Mouse (Mus musculus): ENCODE measurements around the gene Cnot10. TPM values are rescaled to one million over a fixed set of nuclear protein-coding genes. Genes with fewer than 3 reads are reported as not detected.

Gene Cnot10
- total RNA-seq, 2 experiments from 2014 or later: 50.8 to 52.2 TPM

DNA sequence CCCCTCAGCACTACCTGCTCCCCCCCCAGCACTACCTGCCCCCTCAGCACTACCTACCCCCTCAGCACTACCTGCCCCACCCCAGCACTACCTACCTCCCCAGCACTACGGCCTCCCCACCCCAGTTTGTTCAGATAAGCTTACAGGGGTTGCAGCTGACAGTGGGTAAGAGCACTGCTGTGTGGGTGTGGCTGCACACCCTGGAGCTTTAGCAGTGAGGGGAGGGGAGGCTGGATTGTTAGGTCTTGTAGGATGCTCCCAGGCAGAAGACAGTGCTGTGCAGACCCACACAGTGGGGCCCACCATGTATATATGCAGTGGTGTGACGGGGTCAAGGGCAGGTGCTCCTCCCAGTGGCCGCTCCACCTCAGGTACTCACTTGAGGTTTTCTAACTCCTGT lies 29.7 kb downstream of the Cnot10 start:
- no peak for DNase-seq (ENCODE audit: extremely low spot score in 1 of 2, low spot score in 2 of 2)
- intact Hi-C loops (cut with DNase I): no loop called here

DNA sequence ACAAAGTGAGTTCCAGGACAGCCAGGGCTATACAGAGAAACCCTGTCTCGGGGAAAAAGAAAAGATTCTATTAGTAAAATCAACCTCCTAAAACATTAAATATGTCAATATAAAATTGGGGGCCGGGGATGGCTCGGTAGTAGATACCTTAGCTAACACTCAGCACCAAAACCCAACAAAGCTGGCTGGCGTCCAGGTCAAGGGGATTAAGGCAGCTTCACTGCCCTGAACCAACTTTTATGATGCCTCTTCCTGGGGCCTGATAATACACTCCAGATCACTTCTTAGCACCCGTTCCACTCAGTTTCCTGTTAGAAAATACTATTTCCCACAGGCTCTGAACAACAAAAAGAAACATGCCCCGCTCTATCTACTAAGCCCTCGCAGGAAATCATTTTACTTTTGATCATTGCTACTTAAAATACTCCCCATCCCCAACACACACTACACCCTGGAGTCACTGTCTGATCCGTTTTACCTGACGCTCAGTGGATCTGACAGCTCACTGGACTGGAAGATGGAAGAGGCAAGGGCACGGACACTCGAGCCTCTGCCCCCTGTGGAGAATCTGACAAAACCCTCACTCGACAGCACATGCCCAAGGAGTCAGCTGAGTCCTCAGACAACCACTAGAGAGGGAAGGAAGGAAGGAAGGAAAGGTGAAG lies 36.0 kb downstream of the Cnot10 start:
- DNase-seq (ENCODE audit: extremely low spot score in 1 of 2, low spot score in 2 of 2): no peak
- intact Hi-C loops (cut with DNase I): no loop called here

DNA sequence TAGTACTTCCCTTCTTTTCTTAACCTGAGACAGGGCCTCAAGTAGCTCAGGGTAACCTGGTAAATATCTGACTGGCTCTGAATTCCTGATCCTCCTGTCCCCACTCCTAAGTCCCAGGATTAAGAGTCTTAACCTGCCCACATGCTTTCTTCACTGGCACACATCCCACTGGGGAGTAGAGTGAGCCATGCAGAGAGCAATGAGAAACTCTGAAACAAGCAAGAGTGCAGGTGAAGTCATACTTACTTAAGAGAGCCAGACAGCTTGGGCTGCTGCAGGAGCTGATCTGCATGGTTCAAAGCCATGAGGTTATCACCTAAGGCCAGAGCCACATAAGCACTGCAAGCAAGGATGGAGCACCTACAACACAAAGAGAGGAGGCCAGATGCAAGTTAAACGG lies 38.9 kb downstream of the Cnot10 start:
- no peak for DNase-seq (ENCODE audit: extremely low spot score in 1 of 2, low spot score in 2 of 2)
- intact Hi-C loops (cut with DNase I): no loop called here

DNA sequence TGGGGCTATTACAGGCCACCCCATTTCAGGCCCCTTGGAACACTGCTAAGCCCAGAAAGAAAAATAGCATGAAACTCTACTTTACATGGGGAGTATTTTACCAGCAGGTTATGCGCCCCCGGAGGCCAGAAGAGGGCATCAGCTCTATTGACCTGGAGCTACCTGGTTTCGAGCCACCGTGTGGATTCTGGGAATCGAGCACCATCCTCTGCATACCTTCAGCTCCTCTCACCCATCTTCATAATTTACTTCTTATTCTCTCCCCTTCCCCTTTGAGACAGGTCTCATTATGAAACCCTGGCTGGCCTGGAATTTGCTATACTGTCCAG lies 55.0 kb downstream of the Cnot10 start:
- DNase-seq (ENCODE audit: extremely low spot score in 1 of 2, low spot score in 2 of 2): no peak
- intact Hi-C loops (cut with DNase I): no loop called here

DNA sequence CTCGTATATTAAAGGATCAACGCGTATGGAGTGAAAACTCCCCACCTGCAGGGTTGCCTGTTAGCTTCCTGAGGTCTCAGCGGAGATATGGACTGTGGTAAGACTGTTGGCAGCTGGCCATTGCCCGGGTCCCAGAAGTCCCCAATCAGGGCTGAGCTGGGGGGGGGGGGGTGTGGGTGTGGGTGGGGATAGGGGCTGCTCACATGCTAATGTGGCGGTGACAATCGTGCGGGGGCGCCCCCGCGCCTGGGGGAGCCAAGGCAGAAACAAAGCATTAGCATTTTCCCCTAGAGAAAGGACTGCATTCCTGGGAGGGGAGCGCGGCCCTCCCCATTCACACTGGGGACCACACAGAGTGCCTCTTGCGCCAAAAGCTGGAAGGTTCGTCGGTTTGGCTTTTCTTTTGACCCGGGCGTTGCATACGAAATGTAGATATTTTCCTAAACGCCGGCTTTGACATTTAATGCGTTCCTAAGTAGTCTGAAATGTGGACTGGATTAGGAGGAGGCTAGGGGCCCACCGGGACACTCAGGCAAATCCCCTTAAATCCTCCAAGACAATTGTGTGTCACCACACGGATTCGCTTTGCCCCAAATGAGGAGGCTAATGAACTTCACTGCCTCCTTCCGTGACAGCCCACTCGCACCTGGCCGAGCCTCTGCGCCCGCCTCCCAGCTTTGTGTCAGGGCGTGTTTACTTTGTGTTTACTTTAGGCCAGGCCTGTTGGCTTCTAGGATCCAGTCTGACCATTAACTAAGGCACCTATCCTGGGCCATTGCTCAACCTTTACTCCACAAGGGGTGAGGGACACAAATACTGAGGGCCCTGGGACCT lies 55.6 kb downstream of the Cnot10 start:
- intact Hi-C loops (cut with DNase I): loop anchor here (5.0 kb wide), 2 partner anchors 87 to 167 kb away; no protein-coding TSS in a partner anchor
- peak in 1 of 2 experiments; percentile 39 for DNase-seq (ENCODE audit: extremely low spot score in 1 of 2, low spot score in 2 of 2)

DNA sequence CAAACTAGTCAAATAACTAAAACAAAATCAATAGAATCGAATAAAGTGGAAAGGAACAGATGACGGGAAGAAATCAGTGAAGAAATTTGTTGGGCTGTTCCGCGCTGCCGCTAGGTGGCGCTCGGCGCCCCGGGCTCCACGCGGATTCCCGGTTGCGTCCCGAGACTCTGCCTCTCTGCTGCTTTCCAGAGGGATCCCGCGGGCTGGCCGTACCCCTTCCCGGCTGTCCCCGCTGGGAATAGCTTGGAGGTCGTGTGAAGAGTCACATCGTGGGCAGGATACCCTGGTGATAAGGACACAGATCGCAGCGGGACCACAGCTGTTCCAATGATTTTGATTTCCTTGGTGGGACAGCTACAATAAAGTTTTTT lies 56.2 kb downstream of the Cnot10 start:
- DNase-seq (ENCODE audit: extremely low spot score in 1 of 2, low spot score in 2 of 2): peak; percentile 19 to 78
- intact Hi-C loops (cut with DNase I): loop anchor here (5.0 kb wide), 2 partner anchors 86 to 166 kb away; no protein-coding TSS in a partner anchor

DNA sequence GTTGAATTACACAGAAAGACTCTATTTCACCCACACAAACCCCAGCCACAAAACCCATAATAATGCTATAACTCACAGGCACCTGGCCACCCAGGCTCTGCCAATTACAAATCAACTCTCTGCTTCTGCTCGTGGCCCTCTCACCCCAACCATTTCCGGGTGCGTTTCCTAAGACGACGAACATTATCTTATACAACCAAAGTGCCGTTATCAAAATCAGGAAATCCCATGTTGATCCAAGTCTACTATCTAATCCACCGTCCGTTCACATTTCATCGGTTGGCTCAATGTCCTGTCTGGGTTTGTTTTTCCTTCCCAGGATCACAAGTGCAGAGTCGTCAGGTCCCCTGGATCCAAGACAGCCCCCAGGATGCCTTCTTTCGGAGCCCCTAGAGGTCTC lies 61.3 kb downstream of the Cnot10 start:
- DNase-seq (ENCODE audit: extremely low spot score in 1 of 2, low spot score in 2 of 2): no peak
- intact Hi-C loops (cut with DNase I): no loop called here

DNA sequence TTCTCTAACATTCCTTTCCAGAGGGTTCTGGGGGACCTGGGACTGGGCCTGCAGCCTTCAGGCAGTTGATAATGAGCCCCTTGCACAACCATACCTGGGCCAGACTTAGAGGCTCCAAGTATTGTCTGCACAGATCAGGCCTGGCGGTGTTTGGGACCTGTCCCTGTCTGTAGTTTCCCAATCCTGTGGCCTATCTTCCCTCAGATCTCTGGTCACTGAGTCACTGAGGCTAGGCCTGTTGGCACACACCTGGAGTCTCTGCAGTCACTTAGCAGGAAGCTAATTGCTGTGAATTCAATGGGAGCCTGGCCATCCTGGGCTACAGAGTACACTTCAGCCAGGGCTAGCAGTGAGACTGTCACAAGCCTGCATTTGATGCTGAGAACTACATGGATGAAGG lies 64.0 kb downstream of the Cnot10 start:
- intact Hi-C loops (cut with DNase I): no loop called here
- DNase-seq (ENCODE audit: extremely low spot score in 1 of 2, low spot score in 2 of 2): no peak

DNA sequence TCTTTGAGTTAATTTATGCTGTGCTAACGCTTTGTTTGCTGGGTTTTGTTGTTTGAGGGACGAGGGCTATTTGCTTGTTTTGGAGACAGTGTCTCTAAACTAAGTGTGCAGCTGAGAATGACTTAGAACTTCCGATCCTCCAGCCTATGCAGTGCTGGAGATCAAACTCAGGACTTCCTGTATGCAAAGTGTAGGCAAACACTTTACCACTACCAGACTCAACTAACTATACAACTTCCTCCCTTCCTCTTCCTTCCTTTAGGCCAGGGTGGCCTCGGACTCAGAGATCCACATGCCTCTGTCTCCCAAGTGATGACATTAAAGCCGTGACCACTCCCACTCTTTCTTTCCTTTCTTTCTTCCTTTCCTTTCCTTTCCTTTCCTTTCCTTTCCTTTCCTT lies 66.5 kb downstream of the Cnot10 start:
- no peak for DNase-seq (ENCODE audit: extremely low spot score in 1 of 2, low spot score in 2 of 2)
- intact Hi-C loops (cut with DNase I): no loop called here

DNA sequence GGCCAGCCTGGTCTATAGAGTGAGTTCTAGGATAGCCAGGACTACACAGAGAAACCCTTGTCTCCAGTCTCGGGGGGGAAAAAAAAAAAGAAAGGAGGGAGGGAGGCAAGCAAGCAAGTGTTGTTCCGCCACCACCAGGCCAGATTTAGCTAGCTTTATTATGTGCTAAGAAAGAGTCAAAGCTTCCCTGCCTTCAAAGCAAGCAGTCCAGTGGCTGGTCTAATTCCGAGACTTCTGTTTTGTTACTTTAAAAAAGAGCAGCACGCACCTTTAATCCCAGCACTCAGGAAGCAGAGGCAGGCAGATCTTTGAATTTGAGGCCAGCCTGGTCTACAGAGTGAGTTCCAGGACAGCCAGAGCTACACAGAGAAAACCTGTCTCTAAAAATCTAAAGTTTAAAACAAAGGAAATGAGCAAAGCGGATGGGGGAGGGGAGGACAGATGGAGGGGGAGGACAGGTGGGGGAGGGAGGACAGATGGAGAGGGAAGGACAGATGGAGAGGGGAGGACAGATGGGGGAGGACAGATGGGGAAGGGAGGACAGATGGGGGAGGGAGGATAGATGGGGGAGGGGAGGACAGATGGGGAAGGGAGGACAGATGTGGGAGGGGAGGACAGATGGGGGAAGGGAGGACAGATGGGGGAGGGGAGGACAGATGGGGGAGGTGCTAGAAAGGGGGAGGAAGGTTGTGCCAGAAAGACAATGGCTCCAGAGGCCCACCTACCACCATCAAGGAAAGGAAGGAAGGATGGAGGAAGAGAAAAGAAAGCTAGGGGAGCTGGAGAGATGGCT lies 71.1 kb downstream of the Cnot10 start:
- DNase-seq (ENCODE audit: extremely low spot score in 1 of 2, low spot score in 2 of 2): no peak
- intact Hi-C loops (cut with DNase I): no loop called here

DNA sequence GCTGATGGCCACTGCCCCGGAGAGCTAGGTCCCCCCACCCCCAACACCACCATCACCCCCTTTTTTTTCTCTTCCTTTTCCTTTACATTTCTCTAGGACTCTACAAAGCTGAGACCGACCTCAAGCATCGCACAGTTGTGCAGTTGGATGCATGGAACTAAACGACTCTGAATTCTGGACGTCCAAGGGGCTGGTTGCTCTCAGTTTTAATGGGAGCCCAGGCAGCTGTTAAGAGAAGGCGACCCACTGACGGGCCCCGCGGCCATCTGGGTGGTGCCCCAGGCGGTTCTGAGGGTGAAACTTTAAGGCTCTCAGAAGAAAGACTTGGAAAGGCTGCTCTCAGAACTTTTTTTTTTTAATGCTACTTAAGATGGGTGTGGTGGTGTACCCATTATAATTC lies 75.3 kb downstream of the Cnot10 start:
- no peak for DNase-seq (ENCODE audit: extremely low spot score in 1 of 2, low spot score in 2 of 2)
- intact Hi-C loops (cut with DNase I): no loop called here

DNA sequence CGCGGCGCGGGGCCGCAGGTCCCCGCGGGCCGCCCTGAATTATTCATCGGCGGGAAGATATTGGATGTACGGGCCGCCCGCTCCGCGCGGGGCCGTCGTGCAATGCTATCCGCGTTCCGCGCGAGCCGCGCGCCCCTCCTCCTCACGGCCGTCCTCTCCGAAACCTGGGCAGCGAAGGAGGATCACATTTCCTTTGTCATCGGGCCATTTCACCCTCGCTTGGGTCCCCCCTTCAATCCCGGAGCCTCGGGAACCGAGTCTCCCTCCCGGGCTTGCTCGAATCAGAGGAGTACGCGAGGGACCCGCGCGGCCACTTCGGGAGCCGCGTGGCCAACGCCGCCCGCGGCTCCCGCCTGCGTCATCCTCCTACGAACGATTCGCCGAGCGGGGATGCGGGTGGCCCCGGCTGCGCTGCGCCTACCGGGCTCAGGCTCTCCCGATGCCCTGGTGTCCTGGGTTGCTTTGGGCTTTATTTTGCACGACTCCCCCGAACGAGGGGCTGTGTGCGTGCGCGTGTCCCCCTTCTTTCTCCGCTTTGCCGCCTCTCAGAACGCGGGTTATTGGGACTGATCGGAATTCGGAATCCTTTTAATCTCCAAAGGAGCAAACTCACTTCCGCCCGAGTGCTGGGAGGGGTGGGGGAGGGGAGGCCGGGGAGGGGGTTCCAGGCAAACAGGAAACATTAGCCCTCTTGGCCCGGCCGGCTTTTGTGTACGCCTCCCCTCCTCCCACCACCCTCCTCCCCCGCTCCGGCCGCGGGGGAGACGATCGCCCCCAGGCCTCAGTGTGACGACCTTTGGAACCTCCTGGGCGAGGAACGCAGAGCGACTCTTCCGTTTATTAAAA lies 76.0 kb downstream of the Cnot10 start, which contains the start of gene Trim71:
Trim71 (minus strand) TSS at position 609 of the 846 bp plus-strand sequence.
- DNase-seq (ENCODE audit: extremely low spot score in 1 of 2, low spot score in 2 of 2): peak in 1 of 2 experiments; percentile 26
- intact Hi-C loops (cut with DNase I): no loop called here

DNA sequence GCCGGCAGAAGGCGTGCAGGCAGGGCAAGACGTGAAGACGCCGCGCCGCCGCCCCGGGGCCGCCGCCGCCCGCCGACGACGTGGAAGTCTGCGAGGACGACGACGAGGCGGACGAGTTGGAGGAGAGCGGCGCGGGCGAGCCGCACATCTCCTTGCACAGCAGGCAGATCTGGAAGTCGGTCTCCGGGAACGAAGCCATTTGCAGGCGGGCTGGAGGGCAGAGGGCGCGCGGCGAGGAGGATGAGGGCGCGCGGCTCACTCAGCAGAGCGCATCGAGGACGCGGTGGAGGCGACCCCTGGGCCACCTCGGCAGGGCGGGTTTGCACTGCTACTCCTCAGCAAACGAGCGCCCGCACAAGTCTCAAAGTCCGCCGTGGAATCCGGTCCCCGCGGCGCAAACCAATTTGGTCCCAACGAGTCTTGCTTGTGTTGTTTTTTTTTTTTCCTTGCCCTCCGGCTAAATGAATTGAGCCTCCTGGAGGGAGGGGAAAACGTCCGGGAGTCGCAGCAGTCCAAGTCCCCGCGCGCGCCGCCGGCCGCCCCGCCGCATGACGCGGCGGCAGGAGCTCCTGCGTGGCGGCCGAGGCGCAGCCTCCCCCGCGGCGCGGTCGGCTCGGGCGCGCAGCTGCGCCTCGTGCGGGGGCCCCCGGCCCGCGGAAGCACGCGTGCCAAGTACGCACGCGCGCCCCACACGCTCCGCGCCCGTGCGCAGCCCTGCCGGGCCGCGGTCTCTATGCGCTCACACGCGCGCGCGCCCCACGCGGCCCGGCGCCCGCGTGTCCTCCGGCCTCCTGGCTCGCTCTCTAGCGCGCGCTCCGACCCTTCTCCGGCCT lies 76.8 kb downstream of the Cnot10 start:
- peak in 1 of 2 experiments; percentile 36 for DNase-seq (ENCODE audit: extremely low spot score in 1 of 2, low spot score in 2 of 2)
- intact Hi-C loops (cut with DNase I): no loop called here

DNA sequence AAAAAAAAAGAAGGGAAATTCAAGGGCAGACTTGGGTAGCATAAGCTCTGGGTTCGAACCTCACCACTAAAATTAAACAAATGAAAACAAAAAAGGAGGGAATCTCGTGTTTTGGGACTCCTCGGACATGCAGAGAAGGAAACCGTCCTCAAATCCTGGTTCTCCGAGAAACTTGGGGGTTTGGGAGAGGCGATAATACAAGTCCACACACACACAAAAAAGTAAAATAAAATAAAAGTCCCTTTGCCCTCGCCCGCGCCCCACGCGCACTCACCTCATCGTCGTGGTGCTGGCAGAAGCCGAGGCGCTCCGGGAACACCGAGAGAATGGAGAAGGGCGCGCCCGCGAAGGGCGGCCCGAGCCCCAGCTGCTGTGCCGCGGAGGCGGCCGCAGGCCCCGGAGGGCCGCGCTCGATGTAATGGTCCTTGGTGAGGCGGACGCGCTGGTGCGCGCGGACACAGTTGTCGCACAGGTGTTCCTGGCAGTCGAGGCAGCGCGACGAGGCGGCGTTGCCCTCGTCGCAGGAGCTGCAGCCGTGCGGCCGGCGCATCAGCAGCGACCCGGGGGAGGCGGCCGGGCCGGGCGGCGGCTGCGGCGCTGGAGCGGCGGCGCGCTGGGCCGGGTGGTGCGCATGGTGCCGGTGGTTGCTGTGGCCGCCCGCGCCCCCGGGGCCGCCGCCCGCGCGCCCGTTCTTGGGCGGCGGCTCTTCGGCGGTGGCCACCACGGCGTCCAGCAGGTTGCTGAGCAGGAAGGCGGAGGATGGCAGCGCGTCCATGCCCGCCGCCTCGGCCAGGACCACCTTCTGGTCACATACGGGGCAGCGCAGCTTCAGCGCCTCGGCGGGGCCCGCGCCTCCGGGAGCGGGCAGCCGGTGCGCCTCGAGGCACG lies 77.7 kb downstream of the Cnot10 start:
- intact Hi-C loops (cut with DNase I): no loop called here
- DNase-seq (ENCODE audit: extremely low spot score in 1 of 2, low spot score in 2 of 2): no peak

DNA sequence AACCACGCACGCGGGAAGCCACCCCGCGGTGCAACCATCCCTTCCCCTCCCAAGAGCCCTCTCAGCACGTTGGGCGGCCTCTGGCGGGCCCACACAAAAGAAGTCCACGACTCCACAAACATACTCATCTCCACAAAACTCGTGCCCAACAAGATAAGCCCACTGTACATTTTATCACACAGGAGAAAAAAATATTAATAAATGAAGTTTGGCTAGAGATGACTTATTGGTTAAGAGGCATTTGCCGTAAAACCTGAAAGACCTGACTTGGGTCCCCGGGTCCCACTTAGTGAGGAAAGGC lies 78.4 kb downstream of the Cnot10 start:
- intact Hi-C loops (cut with DNase I): no loop called here
- no peak for DNase-seq (ENCODE audit: extremely low spot score in 1 of 2, low spot score in 2 of 2)

DNA sequence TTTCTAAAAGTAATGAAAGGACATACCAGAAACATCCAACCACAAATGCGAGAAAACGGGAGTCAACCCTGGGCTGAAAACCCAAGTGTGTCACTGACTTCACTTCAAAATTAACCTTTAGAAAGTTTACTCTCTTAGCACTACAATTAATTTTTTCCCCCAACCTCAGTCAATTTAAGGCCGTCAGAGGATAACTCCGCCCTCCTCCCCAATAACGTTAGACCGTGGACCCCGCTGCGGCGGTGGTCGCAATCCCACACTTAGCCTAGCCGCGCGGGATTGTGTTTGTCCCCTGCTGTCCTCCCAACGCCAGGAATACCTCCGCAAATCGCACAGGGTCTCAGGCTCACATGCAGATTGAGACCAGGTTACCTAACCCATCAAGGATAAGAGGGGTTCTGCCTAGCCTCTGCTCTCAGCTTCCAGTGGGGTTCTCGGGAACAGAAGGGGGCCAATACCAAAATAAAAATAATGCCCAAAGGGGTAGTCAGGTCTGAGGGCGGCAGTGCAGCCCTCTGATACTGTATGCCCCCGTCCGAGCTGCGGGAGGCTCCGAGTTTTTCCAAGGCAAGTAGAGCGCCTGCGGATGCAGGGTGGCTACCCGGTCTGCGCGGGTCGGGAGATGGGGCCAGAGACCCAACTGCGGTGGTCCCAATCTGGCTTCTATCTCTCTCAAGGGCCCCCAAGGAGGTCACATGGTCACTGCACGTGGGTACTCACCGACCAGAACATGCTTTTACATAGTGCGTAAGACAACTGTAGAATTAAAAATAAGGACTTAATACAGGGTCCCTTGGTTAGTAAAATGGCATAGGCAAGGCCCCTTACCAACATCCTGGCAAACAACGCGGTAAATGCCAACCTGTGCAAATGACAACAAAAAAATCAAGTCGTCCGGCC lies 79.0 kb downstream of the Cnot10 start:
- no peak for DNase-seq (ENCODE audit: extremely low spot score in 1 of 2, low spot score in 2 of 2)
- intact Hi-C loops (cut with DNase I): no loop called here

Measured in left cerebral cortex, postnatal 10 days (tissue).